In genomic region chr9:122902717-122903535, GRCm38 (mm10) we compare ENCODE assay signal across 9 mouse cellular contexts. TPM values are rescaled to one million over a fixed set of nuclear protein-coding genes. Genes with fewer than 3 reads are reported as not detected.
DNase-seq lines count a peak whose midpoint lies in the region; ATAC-seq and TF ChIP-seq lines count a peak whose summit lies in the region.
"Had no signal": no experiment of that assay in that cellular context is flagged by ENCODE, and none has a peak within 500 bp of the region (broad histone marks: within the 10 kb centered on the region; RNA-seq: fewer than 3 reads in every experiment).

No protein-coding gene starts in this region.

- peak overlapping the region; percentile 64 for H3K4me2 ChIP-seq in embryonic facial prominence, embryonic 15.5 days (replicated peaks)
- peak overlapping the region; percentile 70 for H3K4me2 ChIP-seq in limb, embryonic 15.5 days
- peak overlapping the region; percentile 75 for H3K4me2 ChIP-seq in midbrain, embryonic 15.5 days
- H3K4me2 ChIP-seq in stomach, postnatal 0 days (replicated peaks; ENCODE audit: low read depth): peak overlapping the region; percentile 70

- no peaks in the 10 kb centered on the region for H3K4me1 ChIP-seq in erythroblast, embryonic 14.5 days (ENCODE audit: control insufficient read depth)
- peaks cover 7% of the 10 kb centered on the region; the same call in 1 of the 2 replicates for H3K4me1 ChIP-seq in embryonic facial prominence, embryonic 15.5 days
- peaks cover 5% of the 10 kb centered on the region; the same call in 1 of the 2 replicates for H3K4me1 ChIP-seq in limb, embryonic 15.5 days
- peaks cover 20% of the 10 kb centered on the region for H3K4me1 ChIP-seq in midbrain, embryonic 15.5 days
- no peaks in the 10 kb centered on the region for H3K4me1 ChIP-seq in stomach, postnatal 0 days (replicated peaks; ENCODE audit: control insufficient read depth, insufficient read depth)

- peak overlapping the region; percentile 39 for H3K9ac ChIP-seq in embryonic facial prominence, embryonic 15.5 days
- peak overlapping the region; percentile 51 for H3K9ac ChIP-seq in limb, embryonic 15.5 days
- H3K9ac ChIP-seq in midbrain, embryonic 15.5 days: peak overlapping the region; percentile 67
- H3K9ac ChIP-seq in stomach, postnatal 0 days (ENCODE audit: low read length): peak overlapping the region; percentile 65

- no peak for TF ChIP-seq CTCF in stomach, postnatal 0 days (IDR thresholded peaks at IDR 0.05; ENCODE audit: low read depth)

- H3K4me3 ChIP-seq in erythroblast, embryonic 14.5 days (replicated peaks): peak overlapping the region; percentile 36
- peak overlapping the region; percentile 52 for H3K4me3 ChIP-seq in embryonic facial prominence, embryonic 15.5 days (replicated peaks)
- H3K4me3 ChIP-seq in limb, embryonic 15.5 days: peak overlapping the region; percentile 53
- H3K4me3 ChIP-seq in midbrain, embryonic 15.5 days: peak overlapping the region; percentile 52
- peak overlapping the region; percentile 54 for H3K4me3 ChIP-seq in stomach, postnatal 0 days (ENCODE audit: low read depth, low read length)

- H3K27me3 ChIP-seq in erythroblast, embryonic 14.5 days (ENCODE audit: control insufficient read depth): peaks cover 10% of the 10 kb centered on the region
- no peaks in the 10 kb centered on the region for H3K27me3 ChIP-seq in embryonic facial prominence, embryonic 15.5 days
- H3K27me3 ChIP-seq in limb, embryonic 15.5 days: no peaks in the 10 kb centered on the region
- H3K27me3 ChIP-seq in midbrain, embryonic 15.5 days (replicated peaks): no peaks in the 10 kb centered on the region
- no peaks in the 10 kb centered on the region for H3K27me3 ChIP-seq in stomach, postnatal 0 days (ENCODE audit: control insufficient read depth, insufficient read depth, low read length)

- peaks cover 5% of the 10 kb centered on the region for H3K9me3 ChIP-seq in erythroblast, embryonic 14.5 days (ENCODE audit: control insufficient read depth, low read length)
- H3K9me3 ChIP-seq in embryonic facial prominence, embryonic 15.5 days (replicated peaks): no peaks in the 10 kb centered on the region
- H3K9me3 ChIP-seq in limb, embryonic 15.5 days: no peaks in the 10 kb centered on the region
- no peaks in the 10 kb centered on the region for H3K9me3 ChIP-seq in midbrain, embryonic 15.5 days
- no peaks in the 10 kb centered on the region for H3K9me3 ChIP-seq in stomach, postnatal 0 days (ENCODE audit: control insufficient read depth, low read length)

- H3K27ac ChIP-seq in embryonic facial prominence, embryonic 15.5 days (replicated peaks): no peak overlapping the region
- H3K27ac ChIP-seq in limb, embryonic 15.5 days: no peak overlapping the region
- peak overlapping the region; percentile 72 for H3K27ac ChIP-seq in midbrain, embryonic 15.5 days
- H3K27ac ChIP-seq in stomach, postnatal 0 days (replicated peaks): 0 out of 2 replicates have a peak overlapping the region, but pooled peaks have one; percentile 8
- H3K27ac ChIP-seq: macrophage had no signal

- no peak for ATAC-seq in erythroblast, adult 5-6 weeks (replicated peaks; ENCODE audit: low FRiP score, poor library complexity, severe bottlenecking)
- peak; percentile 79 for ATAC-seq in embryonic facial prominence, embryonic 15.5 days (ENCODE audit: insufficient number of reproducible peaks, low FRiP score, low TSS enrichment, low read depth)
- ATAC-seq in limb, embryonic 15.5 days (ENCODE audit: insufficient number of reproducible peaks, low FRiP score, low TSS enrichment, low read depth): peak; percentile 74
- peak; percentile 99 for ATAC-seq in midbrain, embryonic 15.5 days (replicated peaks)
- ATAC-seq in stomach, postnatal 0 days (ENCODE audit: low FRiP score, low TSS enrichment): peak; percentile 95

- no peak for TF ChIP-seq EP300 in stomach, postnatal 0 days (optimal IDR thresholded peaks at IDR 0.05)

- 10% methylated on average over 32 of the region's 32 CpGs for WGBS in embryonic facial prominence, embryonic 15.5 days
- whole genome bisulfite sequencing in limb, embryonic 15.5 days: 13% methylated on average over 32 of the region's 32 CpGs
- WGBS in midbrain, embryonic 15.5 days: 12% methylated on average over 32 of the region's 32 CpGs
- WGBS in stomach, postnatal 0 days: 15% methylated on average over 32 of the region's 32 CpGs

- DNase-seq in heart, adult 8-10 months (ENCODE audit: low spot score): peak; percentile 7
- peak; percentile 18 to 28 for DNase-seq in kidney, adult 8-10 months
- DNase-seq in stomach, postnatal 0 days (ENCODE audit: low spot score): peak; percentile 74

- no peaks in the 10 kb centered on the region for H3K36me3 ChIP-seq in erythroblast, embryonic 14.5 days (ENCODE audit: control insufficient read depth)
- no peaks in the 10 kb centered on the region for H3K36me3 ChIP-seq in embryonic facial prominence, embryonic 15.5 days
- H3K36me3 ChIP-seq in limb, embryonic 15.5 days: no peaks in the 10 kb centered on the region
- H3K36me3 ChIP-seq in midbrain, embryonic 15.5 days (replicated peaks): peaks cover 3% of the 10 kb centered on the region
- H3K36me3 ChIP-seq in stomach, postnatal 0 days (ENCODE audit: control insufficient read depth, insufficient read depth, low read length): no peaks in the 10 kb centered on the region

RNA-seq across cellular contexts. Expression of gene Zkscan7, which starts 17.4 kb away (rescaled TPM):
- polyA plus RNA-seq in erythroblast, embryonic 14.5 days (2012): not detected in 2 replicates
- 0.77 TPM in 1 of 2 replicates, not detected in the other for total RNA-seq in erythroblast, adult 5-6 weeks (2015; ENCODE audit: low replicate concordance)
- not detected in 2 replicates for total RNA-seq in erythroblast, adult 5-6 weeks (2017; ENCODE audit: low replicate concordance)
- 5.3 and 6.5 TPM in 2 replicates for polyA plus RNA-seq in embryonic facial prominence, embryonic 15.5 days (2015; fragmentation: Nextera tagmentation; extraction: Ambion mirVana)
- 1 to 10 TPM; 4.1 to 7.8 (median 6.6) TPM for total RNA-seq in heart, adult 8-10 months (2022)
- 4.1 and 5.8 TPM in 2 replicates for polyA plus RNA-seq in limb, embryonic 15.5 days (2015; fragmentation: Nextera tagmentation; extraction: Ambion mirVana)
- 5.0 and 5.1 TPM in 2 replicates for polyA plus RNA-seq in midbrain, embryonic 15.5 days (2015; fragmentation: Nextera tagmentation; extraction: Ambion mirVana)
- polyA plus RNA-seq in stomach, postnatal 0 days (2015; fragmentation: Nextera tagmentation; extraction: Ambion mirVana): 2.0 and 2.6 TPM in 2 replicates

RNA-seq across cellular contexts. Expression of gene Zfp105, which starts 19.9 kb away (rescaled TPM):
- polyA plus RNA-seq in erythroblast, embryonic 14.5 days (2012): not detected in 2 replicates
- 1.9 TPM in 1 of 2 replicates, not detected in the other for total RNA-seq in erythroblast, adult 5-6 weeks (2015; ENCODE audit: low replicate concordance)
- 1.8 TPM in 1 of 2 replicates, not detected in the other for total RNA-seq in erythroblast, adult 5-6 weeks (2017; ENCODE audit: low replicate concordance)
- 17.5 and 18.4 TPM in 2 replicates for polyA plus RNA-seq in embryonic facial prominence, embryonic 15.5 days (2015; fragmentation: Nextera tagmentation; extraction: Ambion mirVana)
- total RNA-seq in heart, adult 8-10 months (2022): 1 to 10 TPM; 1.0 to 2.3 (median 1.5) TPM
- 16.7 and 17.0 TPM in 2 replicates for polyA plus RNA-seq in limb, embryonic 15.5 days (2015; fragmentation: Nextera tagmentation; extraction: Ambion mirVana)
- 21.2 and 22.1 TPM in 2 replicates for polyA plus RNA-seq in midbrain, embryonic 15.5 days (2015; fragmentation: Nextera tagmentation; extraction: Ambion mirVana)
- polyA plus RNA-seq in stomach, postnatal 0 days (2015; fragmentation: Nextera tagmentation; extraction: Ambion mirVana): 5.2 and 5.4 TPM in 2 replicates

RNA-seq across cellular contexts. Expression of gene Zfp445, which starts 37.1 kb away (rescaled TPM):
- 0.45 and 0.46 TPM in 2 replicates for polyA plus RNA-seq in erythroblast, embryonic 14.5 days (2012)
- total RNA-seq in erythroblast, adult 5-6 weeks (2015; ENCODE audit: low replicate concordance): 16.7 TPM in 2 replicates
- total RNA-seq in erythroblast, adult 5-6 weeks (2017; ENCODE audit: low replicate concordance): 18.7 and 19.8 TPM in 2 replicates
- polyA plus RNA-seq in embryonic facial prominence, embryonic 15.5 days (2015; fragmentation: Nextera tagmentation; extraction: Ambion mirVana): 61.4 and 63.9 TPM in 2 replicates
- total RNA-seq in heart, adult 8-10 months (2022): 10 to 100 TPM; 66.2 to 94.7 (median 75.8) TPM
- polyA plus RNA-seq in limb, embryonic 15.5 days (2015; fragmentation: Nextera tagmentation; extraction: Ambion mirVana): 59.7 and 66.5 TPM in 2 replicates
- polyA plus RNA-seq in midbrain, embryonic 15.5 days (2015; fragmentation: Nextera tagmentation; extraction: Ambion mirVana): 110 and 130 TPM in 2 replicates
- 17.0 and 19.2 TPM in 2 replicates for polyA plus RNA-seq in stomach, postnatal 0 days (2015; fragmentation: Nextera tagmentation; extraction: Ambion mirVana)

RNA-seq across cellular contexts. Expression of gene 1110059G10Rik, which starts 47.9 kb away (rescaled TPM):
- 0.46 and 0.77 TPM in 2 replicates for polyA plus RNA-seq in erythroblast, embryonic 14.5 days (2012)
- 22.9 and 32.4 TPM in 2 replicates for total RNA-seq in erythroblast, adult 5-6 weeks (2015; ENCODE audit: low replicate concordance)
- 5.8 and 18.7 TPM in 2 replicates for total RNA-seq in erythroblast, adult 5-6 weeks (2017; ENCODE audit: low replicate concordance)
- 28.1 and 29.2 TPM in 2 replicates for polyA plus RNA-seq in embryonic facial prominence, embryonic 15.5 days (2015; fragmentation: Nextera tagmentation; extraction: Ambion mirVana)
- total RNA-seq in heart, adult 8-10 months (2022): 10 to 100 TPM; 13.0 to 20.4 (median 16.6) TPM
- polyA plus RNA-seq in limb, embryonic 15.5 days (2015; fragmentation: Nextera tagmentation; extraction: Ambion mirVana): 25.5 and 29.9 TPM in 2 replicates
- 23.9 and 27.4 TPM in 2 replicates for polyA plus RNA-seq in midbrain, embryonic 15.5 days (2015; fragmentation: Nextera tagmentation; extraction: Ambion mirVana)
- 31.0 and 32.2 TPM in 2 replicates for polyA plus RNA-seq in stomach, postnatal 0 days (2015; fragmentation: Nextera tagmentation; extraction: Ambion mirVana)

RNA-seq across cellular contexts. Expression of gene Kif15, which starts 47.9 kb away (rescaled TPM):
- 1.1 and 1.6 TPM in 2 replicates for polyA plus RNA-seq in erythroblast, embryonic 14.5 days (2012)
- 43.4 and 70.8 TPM in 2 replicates for total RNA-seq in erythroblast, adult 5-6 weeks (2015; ENCODE audit: low replicate concordance)
- total RNA-seq in erythroblast, adult 5-6 weeks (2017; ENCODE audit: low replicate concordance): 118 and 133 TPM in 2 replicates
- polyA plus RNA-seq in embryonic facial prominence, embryonic 15.5 days (2015; fragmentation: Nextera tagmentation; extraction: Ambion mirVana): 39.1 and 40.0 TPM in 2 replicates
- under 1 TPM in 3 of 4 experiments, not detected in 1; 0.09 to 0.40 (median 0.24) TPM for total RNA-seq in heart, adult 8-10 months (2022)
- polyA plus RNA-seq in limb, embryonic 15.5 days (2015; fragmentation: Nextera tagmentation; extraction: Ambion mirVana): 38.7 and 41.9 TPM in 2 replicates
- polyA plus RNA-seq in midbrain, embryonic 15.5 days (2015; fragmentation: Nextera tagmentation; extraction: Ambion mirVana): 9.8 and 12.1 TPM in 2 replicates
- polyA plus RNA-seq in stomach, postnatal 0 days (2015; fragmentation: Nextera tagmentation; extraction: Ambion mirVana): 7.3 and 9.3 TPM in 2 replicates

Comparison
In these comparisons a context has a peak if more than half of its experiments do, and no peak if none do; other contexts are left out.
1. H3K27ac ChIP-seq: peak in midbrain, embryonic 15.5 days (single experiment) and stomach, postnatal 0 days (single experiment); none in embryonic facial prominence, embryonic 15.5 days (single experiment) and limb, embryonic 15.5 days (single experiment).
2. DNase-seq: peak in every context shown above with its lines; median percentile 74 in stomach, postnatal 0 days; 23 in kidney, adult 8-10 months; 7 in heart, adult 8-10 months.
3. RNA of gene Zfp445, which starts 37.1 kb away (polyA plus RNA-seq): 110 to 130 TPM in midbrain, embryonic 15.5 days, 59.7 to 66.5 TPM in limb, embryonic 15.5 days, 61.4 to 63.9 TPM in embryonic facial prominence, embryonic 15.5 days and 17.0 to 19.2 TPM in stomach, postnatal 0 days; 0.45 to 0.46 TPM in erythroblast, embryonic 14.5 days; every median in the first group is over 10 times any median in the second.
4. Peak in every context shown above with its lines, with median percentiles within 50 percentile points of each other: H3K4me3 ChIP-seq, H3K4me2 ChIP-seq and H3K9ac ChIP-seq.